Mouse (Mus musculus): ENCODE measurements around the gene Bckdha. TPM values are rescaled to one million over a fixed set of nuclear protein-coding genes. Genes with fewer than 3 reads are reported as not detected.
A peak's percentile ranks its signal among the peaks of the same experiment; 100 is the strongest.

Bckdha gene
- polyA plus RNA-seq, 1 experiment from 2014 or later = 55.3 TPM

DNA sequence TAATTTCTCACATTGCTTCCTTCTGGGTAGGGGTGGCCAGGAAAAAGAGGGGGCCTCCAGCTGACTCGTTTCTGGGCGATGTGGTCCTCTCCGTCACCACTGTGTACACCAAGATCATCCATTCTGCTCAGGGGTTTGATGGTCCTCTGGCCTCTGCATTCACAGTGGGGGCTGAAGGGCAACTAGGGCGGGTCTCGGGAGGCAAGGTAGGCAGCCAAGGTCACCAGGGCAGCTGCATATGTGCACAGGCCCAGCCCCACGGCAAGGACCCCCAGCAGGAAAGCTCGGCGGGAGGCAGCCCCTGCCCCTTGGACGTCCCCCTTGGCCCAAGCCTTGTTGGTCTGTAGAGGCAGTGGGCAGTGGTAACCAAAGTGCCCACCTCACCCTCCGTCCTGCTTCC lies 10.4 kb upstream of the Bckdha start:
- no peak for ATAC-seq (ENCODE audit: insufficient number of reproducible peaks, low FRiP score, low TSS enrichment, low read depth)
- Histone ChIP-seq H3K27ac (replicated peaks) (no peak overlapping the region), H3K4me2 (replicated peaks) (no peak overlapping the region), H3K36me3 (peaks cover 50% of the 10 kb centered on the region), H3K9ac (no peak overlapping the region), H3K9me3 (replicated peaks) (no peaks in the 10 kb centered on the region), H3K27me3 (peaks cover 12% of the 10 kb centered on the region), H3K4me1 (no peaks in the 10 kb centered on the region), H3K4me3 (replicated peaks) (no peak overlapping the region)
- WGBS = 84% methylated on average over 10 of the region's 10 CpGs

DNA sequence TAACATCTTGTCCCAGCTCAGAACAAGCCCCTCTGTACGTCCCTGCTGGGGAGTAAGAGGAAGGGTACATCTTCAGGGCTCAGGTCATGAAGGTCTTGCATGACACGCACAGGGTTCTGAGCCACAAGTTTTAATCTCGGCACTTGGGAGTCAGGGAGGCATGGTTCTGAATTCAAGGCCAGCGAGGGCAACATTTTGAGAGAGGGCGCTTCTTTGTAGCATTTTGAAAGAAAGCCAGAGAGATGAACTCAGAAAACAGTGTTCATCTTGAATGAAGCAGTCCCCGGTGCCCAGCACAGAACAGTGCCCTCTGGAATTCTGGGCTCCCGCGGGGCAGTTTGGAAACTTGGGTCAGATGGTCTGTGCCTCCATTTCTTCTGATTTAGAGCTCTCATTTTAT lies 7.6 kb upstream of the Bckdha start:
- Histone ChIP-seq H3K4me1 (no peaks in the 10 kb centered on the region), H3K27me3 (no peaks in the 10 kb centered on the region), H3K9ac (no peak overlapping the region), H3K4me2 (replicated peaks) (no peak overlapping the region), H3K36me3 (peaks cover 66% of the 10 kb centered on the region), H3K27ac (replicated peaks) (no peak overlapping the region), H3K9me3 (replicated peaks) (no peaks in the 10 kb centered on the region), H3K4me3 (replicated peaks) (no peak overlapping the region)
- ATAC-seq (ENCODE audit: insufficient number of reproducible peaks, low FRiP score, low TSS enrichment, low read depth) = no peak
- 94% methylated on average over 8 of the region's 8 CpGs for WGBS

- Histone ChIP-seq H3K9ac (peak overlapping the region; percentile 69), H3K4me1 (peaks cover 31% of the 10 kb centered on the region), H3K27me3 (no peaks in the 10 kb centered on the region), H3K36me3 (peaks cover 4% of the 10 kb centered on the region; the same call in 1 of the 2 replicates), H3K9me3 (replicated peaks) (no peaks in the 10 kb centered on the region), H3K27ac (replicated peaks) (no peak overlapping the region), H3K4me2 (replicated peaks) (peak overlapping the region; percentile 77), H3K4me3 (replicated peaks) (peak overlapping the region; percentile 72)
- ATAC-seq (ENCODE audit: insufficient number of reproducible peaks, low FRiP score, low TSS enrichment, low read depth) = no peak
- 34% methylated on average over 10 of the region's 10 CpGs for WGBS
Measured at GRCm38 (mm10) chr7:25657785-25658184, 996 bp downstream of the Bckdha start.

GRCm38 (mm10) chr7:25655601-25656428 lies 3.0 kb downstream of the Bckdha start:
- Histone ChIP-seq H3K27ac (replicated peaks) (no peak overlapping the region), H3K9me3 (replicated peaks) (no peaks in the 10 kb centered on the region), H3K9ac (no peak overlapping the region), H3K36me3 (no peaks in the 10 kb centered on the region), H3K4me1 (peaks cover 31% of the 10 kb centered on the region), H3K27me3 (no peaks in the 10 kb centered on the region), H3K4me3 (replicated peaks) (no peak overlapping the region), H3K4me2 (replicated peaks) (no peak overlapping the region)
- no peak for ATAC-seq (ENCODE audit: insufficient number of reproducible peaks, low FRiP score, low TSS enrichment, low read depth)
- 76% methylated on average over 11 of the region's 11 CpGs for WGBS

GRCm38 (mm10) chr7:25652244-25652759 lies 6.5 kb downstream of the Bckdha start:
- Histone ChIP-seq H3K4me2 (replicated peaks) (no peak overlapping the region), H3K36me3 (0 out of 2 replicates have a peak, but pooled peaks cover 2% of the 10 kb centered on the region), H3K27me3 (no peaks in the 10 kb centered on the region), H3K9ac (no peak overlapping the region), H3K9me3 (replicated peaks) (no peaks in the 10 kb centered on the region), H3K4me1 (peaks cover 15% of the 10 kb centered on the region; the same call in 1 of the 2 replicates), H3K27ac (replicated peaks) (no peak overlapping the region), H3K4me3 (replicated peaks) (no peak overlapping the region)
- WGBS = 87% methylated on average over 12 of the region's 12 CpGs
- no peak for ATAC-seq (ENCODE audit: insufficient number of reproducible peaks, low FRiP score, low TSS enrichment, low read depth)

DNA sequence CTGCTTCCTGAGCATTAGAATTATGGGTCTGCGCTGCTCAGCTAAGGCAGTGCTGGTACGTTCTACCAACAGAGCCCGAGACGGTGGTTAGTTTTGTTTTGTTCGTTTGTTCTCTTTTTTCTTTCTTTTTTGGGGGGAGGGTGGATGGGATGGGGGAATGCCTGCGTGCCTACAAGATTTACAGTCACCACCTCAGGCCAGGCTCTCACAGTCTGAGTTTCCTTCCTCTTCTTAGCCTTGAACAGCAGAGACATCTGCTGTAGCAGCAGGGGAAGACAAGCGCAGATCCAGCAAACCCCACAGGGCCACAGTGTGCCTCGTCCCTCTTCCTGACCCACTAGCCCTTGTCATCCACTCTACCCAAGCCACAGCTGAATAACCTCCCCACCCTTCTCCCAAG lies 7.5 kb downstream of the Bckdha start:
- WGBS = 84% methylated on average over 8 of the region's 8 CpGs
- Histone ChIP-seq H3K4me3 (replicated peaks) (no peak overlapping the region), H3K4me1 (0 out of 2 replicates have a peak, but pooled peaks cover 6% of the 10 kb centered on the region), H3K9me3 (replicated peaks) (no peaks in the 10 kb centered on the region), H3K27ac (replicated peaks) (no peak overlapping the region), H3K36me3 (0 out of 2 replicates have a peak, but pooled peaks cover 2% of the 10 kb centered on the region), H3K27me3 (no peaks in the 10 kb centered on the region), H3K9ac (no peak overlapping the region), H3K4me2 (replicated peaks) (no peak overlapping the region)
- ATAC-seq (ENCODE audit: insufficient number of reproducible peaks, low FRiP score, low TSS enrichment, low read depth) = no peak

DNA sequence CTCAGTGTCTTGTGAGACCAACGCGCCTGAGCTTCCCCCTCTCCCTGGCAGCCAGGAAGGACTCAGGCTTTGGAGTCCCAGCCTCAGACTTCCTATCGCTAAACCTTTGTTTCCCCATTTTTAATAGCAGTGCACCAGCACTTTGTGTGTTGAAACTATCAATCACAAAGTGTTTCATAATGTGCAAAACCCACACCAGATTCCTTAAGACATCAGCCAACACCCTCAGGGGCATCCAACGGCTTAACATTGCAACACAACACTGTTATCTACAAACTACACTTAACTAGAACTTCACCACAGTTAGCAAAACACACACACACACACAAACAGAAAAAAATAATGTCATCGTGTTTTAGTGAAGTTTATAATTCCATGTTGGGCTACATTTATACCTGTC lies 8.9 kb downstream of the Bckdha start:
- 0 out of 2 replicates have a peak, but pooled peaks cover 2% of the 10 kb centered on the region for H3K36me3 ChIP-seq
- no peak overlapping the region for H3K27ac ChIP-seq (replicated peaks)
- no peak overlapping the region for H3K4me2 ChIP-seq (replicated peaks)
- no peak for ATAC-seq (ENCODE audit: insufficient number of reproducible peaks, low FRiP score, low TSS enrichment, low read depth)
- no peak overlapping the region for H3K9ac ChIP-seq
- 53% methylated on average over 5 of the region's 5 CpGs for WGBS
- H3K27me3 ChIP-seq = no peaks in the 10 kb centered on the region
- H3K4me1 ChIP-seq = 0 out of 2 replicates have a peak, but pooled peaks cover 6% of the 10 kb centered on the region
- no peak overlapping the region for H3K4me3 ChIP-seq (replicated peaks)
- H3K9me3 ChIP-seq (replicated peaks) = no peaks in the 10 kb centered on the region

DNA sequence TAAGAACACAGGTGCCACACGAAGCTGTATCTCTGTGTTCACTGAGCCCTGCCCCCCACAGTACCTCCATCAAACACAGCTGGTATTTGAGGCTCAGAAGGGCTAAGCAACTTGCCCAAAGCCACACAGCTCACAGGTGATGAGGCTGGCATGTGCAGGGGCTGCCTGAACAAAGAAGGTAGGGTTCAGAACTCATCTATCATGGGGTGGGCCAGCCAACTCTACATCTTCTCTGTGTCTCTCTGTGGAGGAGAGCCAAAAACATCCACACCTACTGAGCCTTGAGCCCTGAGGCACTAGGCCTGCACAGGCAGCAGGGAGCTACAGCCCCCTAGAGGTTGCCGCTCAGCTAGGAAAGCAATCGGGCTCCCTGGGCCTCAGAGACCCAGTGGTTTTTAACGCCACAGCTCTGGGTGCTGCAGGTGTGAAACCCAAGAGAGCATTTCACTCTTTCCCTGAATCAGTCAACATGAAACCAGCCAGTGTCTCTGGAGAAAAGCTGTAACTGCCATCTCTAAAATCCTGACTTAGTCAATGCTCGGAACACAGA lies 11.1 kb downstream of the Bckdha start:
- Histone ChIP-seq H3K4me2 (replicated peaks) (no peak overlapping the region), H3K9me3 (replicated peaks) (no peaks in the 10 kb centered on the region), H3K4me3 (replicated peaks) (no peak overlapping the region), H3K36me3 (0 out of 2 replicates have a peak, but pooled peaks cover 2% of the 10 kb centered on the region), H3K9ac (no peak overlapping the region), H3K27me3 (no peaks in the 10 kb centered on the region), H3K4me1 (0 out of 2 replicates have a peak, but pooled peaks cover 6% of the 10 kb centered on the region), H3K27ac (replicated peaks) (no peak overlapping the region)
- ATAC-seq (ENCODE audit: insufficient number of reproducible peaks, low FRiP score, low TSS enrichment, low read depth) = no peak
- 41% methylated on average over 5 of the region's 5 CpGs for WGBS

GRCm38 (mm10) chr7:25645074-25645473 lies 13.7 kb downstream of the Bckdha start:
- H3K9me3 ChIP-seq (replicated peaks) = no peaks in the 10 kb centered on the region
- H3K27me3 ChIP-seq = no peaks in the 10 kb centered on the region
- H3K36me3 ChIP-seq = 0 out of 2 replicates have a peak, but pooled peaks cover 6% of the 10 kb centered on the region
- H3K9ac ChIP-seq = no peak overlapping the region
- no peak overlapping the region for H3K4me2 ChIP-seq (replicated peaks)
- H3K27ac ChIP-seq (replicated peaks) = no peak overlapping the region
- WGBS = 46% methylated on average over 14 of the region's 14 CpGs
- H3K4me1 ChIP-seq = 0 out of 2 replicates have a peak, but pooled peaks cover 6% of the 10 kb centered on the region
- no peak for ATAC-seq (ENCODE audit: insufficient number of reproducible peaks, low FRiP score, low TSS enrichment, low read depth)
- H3K4me3 ChIP-seq (replicated peaks) = no peak overlapping the region

DNA sequence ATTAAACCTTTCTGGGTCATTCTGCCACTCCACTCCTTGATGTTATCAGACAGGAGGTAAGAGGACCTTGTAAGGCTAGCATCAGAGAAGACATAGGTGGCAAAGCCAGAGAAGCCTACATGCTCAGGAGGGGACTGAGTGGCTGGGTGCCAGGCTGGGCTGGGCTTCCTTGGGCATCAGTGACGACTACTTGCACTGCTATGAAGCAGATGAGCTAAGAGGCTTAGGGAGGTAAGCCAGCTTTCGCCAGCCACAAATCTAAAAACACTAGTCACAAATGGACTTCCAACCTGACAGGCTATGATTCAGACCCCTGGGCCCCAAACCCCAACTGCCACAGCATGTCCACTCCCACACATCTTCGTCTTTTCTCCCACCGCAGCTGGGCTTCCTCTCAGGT lies 14.2 kb downstream of the Bckdha start:
- H3K4me3 ChIP-seq (replicated peaks) = no peak overlapping the region
- no peak overlapping the region for H3K4me2 ChIP-seq (replicated peaks)
- no peaks in the 10 kb centered on the region for H3K9me3 ChIP-seq (replicated peaks)
- WGBS = 70% methylated on average over 4 of the region's 4 CpGs
- H3K27ac ChIP-seq (replicated peaks) = no peak overlapping the region
- 0 out of 2 replicates have a peak, but pooled peaks cover 5% of the 10 kb centered on the region for H3K36me3 ChIP-seq
- no peak for ATAC-seq (ENCODE audit: insufficient number of reproducible peaks, low FRiP score, low TSS enrichment, low read depth)
- no peak overlapping the region for H3K9ac ChIP-seq
- H3K27me3 ChIP-seq = no peaks in the 10 kb centered on the region
- 0 out of 2 replicates have a peak, but pooled peaks cover 6% of the 10 kb centered on the region for H3K4me1 ChIP-seq

DNA sequence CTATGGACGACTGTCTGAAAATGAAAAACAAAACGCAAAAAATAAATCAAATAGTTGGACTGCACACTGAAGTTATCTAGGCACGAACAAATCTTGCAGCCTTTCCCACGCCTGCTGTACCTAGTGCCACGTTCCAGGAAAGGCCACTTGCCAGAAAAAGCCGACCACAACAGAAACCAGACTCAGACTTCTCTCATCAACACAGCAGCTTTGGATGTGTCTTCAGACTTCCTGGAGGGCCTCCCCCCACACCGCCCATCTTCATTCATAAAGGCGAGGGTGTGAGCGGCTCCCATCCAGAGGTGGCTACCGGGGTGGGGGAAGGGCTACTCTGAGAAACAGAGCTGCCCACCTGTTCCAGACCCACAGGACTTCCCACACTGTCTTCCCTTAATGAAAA lies 14.6 kb downstream of the Bckdha start:
- H3K9ac ChIP-seq = no peak overlapping the region
- H3K9me3 ChIP-seq (replicated peaks) = no peaks in the 10 kb centered on the region
- no peaks in the 10 kb centered on the region for H3K27me3 ChIP-seq
- 0 out of 2 replicates have a peak, but pooled peaks cover under 1% of the 10 kb centered on the region for H3K4me1 ChIP-seq
- no peak for ATAC-seq (ENCODE audit: insufficient number of reproducible peaks, low FRiP score, low TSS enrichment, low read depth)
- H3K27ac ChIP-seq (replicated peaks) = no peak overlapping the region
- H3K36me3 ChIP-seq = peaks cover 9% of the 10 kb centered on the region; the same call in 1 of the 2 replicates
- WGBS = 72% methylated on average over 10 of the region's 10 CpGs
- H3K4me2 ChIP-seq (replicated peaks) = no peak overlapping the region
- no peak overlapping the region for H3K4me3 ChIP-seq (replicated peaks)

Measured in embryonic facial prominence, embryonic 15.5 days (tissue).